Comparison of ENCODE assay signal across 9 mouse cellular contexts in genomic region chr10:116177390-116178179, GRCm38 (mm10).
DNase-seq lines count a peak whose midpoint lies in the region; ATAC-seq and TF ChIP-seq lines count a peak whose summit lies in the region.
"Had no signal": no experiment of that assay in that cellular context is flagged by ENCODE, and none has a peak within 500 bp of the region (broad histone marks: within the 10 kb centered on the region; RNA-seq: fewer than 3 reads in every experiment).

No protein-coding gene starts in this region.

- 0 out of 2 replicates have a peak overlapping the region, but pooled peaks have one; percentile 18 for H3K9ac ChIP-seq in heart, embryonic 11.5 days (ENCODE audit: low read depth, low read length)
- no peak overlapping the region for H3K9ac ChIP-seq in hindbrain, postnatal 0 days (replicated peaks; ENCODE audit: low read length)
- no peak overlapping the region for H3K9ac ChIP-seq in midbrain, embryonic 14.5 days (replicated peaks; ENCODE audit: low read length)

- H3K9me3 ChIP-seq in heart, embryonic 11.5 days (replicated peaks; ENCODE audit: control insufficient read depth, low read length) = no peaks in the 10 kb centered on the region
- H3K9me3 ChIP-seq in hindbrain, postnatal 0 days (ENCODE audit: low read length) = no peaks in the 10 kb centered on the region
- no peaks in the 10 kb centered on the region for H3K9me3 ChIP-seq in midbrain, embryonic 14.5 days (ENCODE audit: control insufficient read depth, low read length)

- no peak for DNase-seq in heart, adult 18-20 months
- no peak for DNase-seq in hindbrain, postnatal 0 days (ENCODE audit: low spot score)
- peak; percentile 8 for DNase-seq in midbrain, embryonic 14.5 days
- no peak for DNase-seq in cerebellum, postnatal 36 days
- no peak for DNase-seq in layer of hippocampus, adult 9-11 months

- 16% methylated on average over 21 of the region's 21 CpGs for WGBS in heart, embryonic 11.5 days (ENCODE audit: insufficient replicate concordance)
- WGBS in hindbrain, postnatal 0 days = 35% methylated on average over 21 of the region's 21 CpGs
- 40% methylated on average over 21 of the region's 21 CpGs for WGBS in midbrain, embryonic 14.5 days

- H3K27ac ChIP-seq in heart, embryonic 11.5 days (ENCODE audit: low read depth, low read length) = no peak overlapping the region
- no peak overlapping the region for H3K27ac ChIP-seq in hindbrain, postnatal 0 days
- H3K27ac ChIP-seq in midbrain, embryonic 14.5 days (replicated peaks; ENCODE audit: low read depth, low read length) = no peak overlapping the region

- no peak for TF ChIP-seq CTCF in hindbrain, postnatal 0 days (IDR thresholded peaks at IDR 0.05; ENCODE audit: low read depth)

- ATAC-seq in heart, embryonic 11.5 days (replicated peaks; ENCODE audit: insufficient number of reproducible peaks, low FRiP score, low TSS enrichment) = no peak
- ATAC-seq in common myeloid progenitor, adult 5-6 weeks (replicated peaks; ENCODE audit: low read depth, poor library complexity, severe bottlenecking) = peak; percentile 39
- no peak for ATAC-seq in hindbrain, postnatal 0 days
- no peak for ATAC-seq in midbrain, embryonic 14.5 days (ENCODE audit: low FRiP score, low TSS enrichment)
- no peak for ATAC-seq in erythroid progenitor cell, adult 5-6 weeks (replicated peaks; ENCODE audit: low FRiP score, poor library complexity, severe bottlenecking)
- ATAC-seq: inflammation-experienced regulatory T-cells, adult 6 months had no signal

- no peaks in the 10 kb centered on the region for H3K36me3 ChIP-seq in heart, embryonic 11.5 days (ENCODE audit: control insufficient read depth, insufficient read depth, low read length)
- H3K36me3 ChIP-seq in hindbrain, postnatal 0 days (ENCODE audit: insufficient read depth, low read length) = no peaks in the 10 kb centered on the region
- no peaks in the 10 kb centered on the region for H3K36me3 ChIP-seq in midbrain, embryonic 14.5 days (ENCODE audit: control insufficient read depth, insufficient read depth, low read length)

- no peaks in the 10 kb centered on the region; the same call in 1 of the 2 replicates for H3K4me1 ChIP-seq in heart, embryonic 11.5 days (ENCODE audit: control insufficient read depth, insufficient read depth, low read length)
- H3K4me1 ChIP-seq in hindbrain, postnatal 0 days (ENCODE audit: insufficient read depth, low read length) = no peaks in the 10 kb centered on the region
- H3K4me1 ChIP-seq in midbrain, embryonic 14.5 days (ENCODE audit: control insufficient read depth, insufficient read depth, low read length) = no peaks in the 10 kb centered on the region

- H3K4me3 ChIP-seq in heart, embryonic 11.5 days (ENCODE audit: low read depth, low read length) = peak overlapping the region; percentile 31
- no peak overlapping the region for H3K4me3 ChIP-seq in hindbrain, postnatal 0 days (ENCODE audit: low read length)
- no peak overlapping the region for H3K4me3 ChIP-seq in midbrain, embryonic 14.5 days (replicated peaks; ENCODE audit: low read depth, low read length)

- H3K27me3 ChIP-seq in heart, embryonic 11.5 days (ENCODE audit: control insufficient read depth, insufficient read depth, low read length) = no peaks in the 10 kb centered on the region
- H3K27me3 ChIP-seq in hindbrain, postnatal 0 days (ENCODE audit: insufficient read depth, low read length) = no peaks in the 10 kb centered on the region
- H3K27me3 ChIP-seq in midbrain, embryonic 14.5 days (ENCODE audit: control insufficient read depth, insufficient read depth, low read length) = no peaks in the 10 kb centered on the region

- peak overlapping the region; percentile 69 for H3K4me2 ChIP-seq in heart, embryonic 11.5 days
- peak overlapping the region; percentile 33; the same call in 1 of the 2 replicates for H3K4me2 ChIP-seq in hindbrain, postnatal 0 days (ENCODE audit: low read depth, low read length)
- peak overlapping the region; percentile 29 for H3K4me2 ChIP-seq in midbrain, embryonic 14.5 days (ENCODE audit: low read length)
